Mouse (Mus musculus): ENCODE measurements around the gene Ccr2. TPM values are rescaled to one million over a fixed set of nuclear protein-coding genes. Genes with fewer than 3 reads are reported as not detected.

Ccr2 gene
- polyA plus RNA-seq, 1 experiment from 2014 or later = 0.28 TPM

DNA sequence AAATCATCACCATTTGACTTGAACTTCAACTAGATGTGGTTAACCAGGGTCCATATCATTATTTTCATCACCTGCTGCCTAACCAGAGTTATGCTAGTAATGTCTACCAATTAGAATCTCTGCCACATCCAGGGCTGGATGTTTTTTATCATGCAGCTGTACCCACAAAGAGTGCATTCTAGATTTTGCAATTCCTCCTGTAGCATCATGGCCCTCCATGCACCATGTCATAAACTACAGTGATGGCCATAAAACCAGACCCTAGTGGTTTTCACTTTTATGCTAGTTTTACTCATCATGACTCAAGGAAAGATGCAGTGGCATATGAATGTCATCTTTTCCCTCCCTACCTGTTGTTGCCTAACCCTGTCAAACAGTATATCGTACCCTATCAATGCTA is 2.6 kb upstream of the Ccr2 start:
- no peaks in the 10 kb centered on the region for H3K9me3 ChIP-seq (replicated peaks)
- no peaks in the 10 kb centered on the region for H3K36me3 ChIP-seq
- H3K27me3 ChIP-seq (replicated peaks) = no peaks in the 10 kb centered on the region
- no peak overlapping the region for H3K4me2 ChIP-seq
- ATAC-seq (ENCODE audit: low FRiP score) = no peak
- 82% methylated on average over 1 of the region's 1 CpGs for WGBS
- H3K4me3 ChIP-seq (replicated peaks) = no peak overlapping the region
- H3K4me1 ChIP-seq = no peaks in the 10 kb centered on the region
- no peak overlapping the region for H3K27ac ChIP-seq (replicated peaks)
- no peak overlapping the region for H3K9ac ChIP-seq (replicated peaks)

DNA sequence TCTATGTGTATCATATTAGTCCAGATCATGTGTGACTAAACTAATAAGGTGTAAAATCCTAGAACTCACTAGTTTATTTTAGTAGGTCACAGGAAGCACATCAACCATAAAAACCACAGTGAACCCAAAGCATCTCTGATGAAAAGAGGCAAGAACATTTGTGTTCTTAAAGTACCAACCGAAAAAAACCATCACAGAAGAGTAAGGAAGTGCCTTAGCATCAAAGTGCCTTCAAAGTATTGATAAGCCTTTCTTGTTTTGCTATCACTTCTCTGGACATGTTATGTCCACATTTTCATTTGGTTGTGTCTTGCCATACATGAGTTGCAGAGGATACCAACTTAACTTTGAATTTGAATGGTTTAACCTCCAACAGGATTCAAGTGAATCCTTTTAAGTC is 1.4 kb upstream of the Ccr2 start:
- Histone ChIP-seq H3K9me3 (replicated peaks) (no peaks in the 10 kb centered on the region), H3K4me3 (replicated peaks) (no peak overlapping the region), H3K36me3 (no peaks in the 10 kb centered on the region), H3K27me3 (replicated peaks) (no peaks in the 10 kb centered on the region), H3K9ac (replicated peaks) (no peak overlapping the region), H3K4me1 (no peaks in the 10 kb centered on the region), H3K27ac (replicated peaks) (no peak overlapping the region), H3K4me2 (no peak overlapping the region)
- no peak for ATAC-seq (ENCODE audit: low FRiP score)
- WGBS = 78% methylated on average over 1 of the region's 1 CpGs

DNA sequence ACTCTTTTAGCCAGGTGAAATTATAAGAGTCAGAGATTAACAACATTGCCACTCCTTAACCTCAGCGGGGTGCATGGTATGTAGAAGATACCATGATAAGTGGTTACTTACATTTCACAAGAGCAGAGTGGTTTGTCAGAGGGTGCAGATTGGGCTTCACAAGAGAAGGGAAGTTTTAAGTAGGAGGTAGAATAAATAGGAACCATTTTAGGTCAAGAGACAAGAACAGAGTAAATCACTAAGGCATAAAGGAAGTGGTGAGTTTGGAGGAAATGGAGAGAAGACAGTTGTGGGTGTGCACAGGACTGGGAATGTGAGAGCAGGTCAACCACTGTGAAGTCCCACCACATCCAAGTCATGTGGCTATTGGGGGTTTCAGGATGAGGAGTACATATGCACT is 1.4 kb downstream of the Ccr2 start:
- Histone ChIP-seq H3K4me3 (replicated peaks) (no peak overlapping the region), H3K9ac (replicated peaks) (no peak overlapping the region), H3K27me3 (replicated peaks) (no peaks in the 10 kb centered on the region), H3K36me3 (no peaks in the 10 kb centered on the region), H3K4me2 (no peak overlapping the region), H3K27ac (replicated peaks) (no peak overlapping the region), H3K9me3 (replicated peaks) (no peaks in the 10 kb centered on the region), H3K4me1 (no peaks in the 10 kb centered on the region)
- WGBS = 73% methylated on average over 1 of the region's 1 CpGs
- ATAC-seq (ENCODE audit: low FRiP score) = no peak

DNA sequence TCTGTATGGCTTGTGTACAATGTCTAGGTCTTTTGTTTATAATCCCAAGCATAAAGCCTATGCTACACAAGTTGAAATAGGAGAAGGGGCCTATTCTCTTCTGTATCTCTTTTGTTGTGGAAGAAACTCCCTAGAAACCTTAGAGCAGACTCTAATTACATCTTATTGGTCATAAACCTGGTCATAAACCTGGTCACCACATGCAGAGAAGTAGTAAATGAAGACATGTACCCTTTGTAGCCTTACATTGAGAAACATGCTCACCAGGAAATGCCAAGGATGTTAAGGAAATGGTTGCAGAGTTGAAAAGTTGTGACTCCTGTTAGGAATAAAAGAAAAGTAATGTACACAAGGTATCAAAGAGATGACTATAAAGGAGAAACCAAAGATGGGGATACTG is 3.4 kb downstream of the Ccr2 start:
- H3K9me3 ChIP-seq (replicated peaks) = no peaks in the 10 kb centered on the region
- H3K4me1 ChIP-seq = no peaks in the 10 kb centered on the region
- no peak overlapping the region for H3K27ac ChIP-seq (replicated peaks)
- H3K4me2 ChIP-seq = no peak overlapping the region
- H3K27me3 ChIP-seq (replicated peaks) = no peaks in the 10 kb centered on the region
- H3K4me3 ChIP-seq (replicated peaks) = no peak overlapping the region
- no peak for ATAC-seq (ENCODE audit: low FRiP score)
- no peaks in the 10 kb centered on the region for H3K36me3 ChIP-seq
- no peak overlapping the region for H3K9ac ChIP-seq (replicated peaks)

DNA sequence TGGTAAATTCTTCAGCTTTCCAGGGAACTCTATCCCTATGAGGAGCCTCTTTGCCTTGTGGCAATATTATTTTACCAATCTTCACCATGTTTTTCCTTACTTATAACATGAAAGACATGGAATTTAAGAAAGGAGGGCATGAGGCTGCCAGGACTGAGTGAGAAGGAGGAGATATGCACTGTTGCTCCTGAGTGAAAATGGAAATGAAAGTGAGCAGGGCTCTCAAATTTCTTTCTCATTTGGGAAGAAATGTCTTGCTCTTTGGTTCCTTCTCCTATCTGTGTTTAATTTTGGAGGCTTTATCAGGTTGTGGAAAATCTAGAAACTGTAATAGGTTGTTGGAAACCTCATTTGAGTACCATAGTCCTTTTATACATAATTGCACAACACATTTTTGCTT is 5.5 kb downstream of the Ccr2 start:
- no peak overlapping the region for H3K4me3 ChIP-seq (replicated peaks)
- H3K27me3 ChIP-seq (replicated peaks) = no peaks in the 10 kb centered on the region
- H3K9me3 ChIP-seq (replicated peaks) = no peaks in the 10 kb centered on the region
- H3K4me2 ChIP-seq = no peak overlapping the region
- ATAC-seq (ENCODE audit: low FRiP score) = no peak
- H3K9ac ChIP-seq (replicated peaks) = no peak overlapping the region
- H3K36me3 ChIP-seq = no peaks in the 10 kb centered on the region
- H3K4me1 ChIP-seq = no peaks in the 10 kb centered on the region
- no peak overlapping the region for H3K27ac ChIP-seq (replicated peaks)

DNA sequence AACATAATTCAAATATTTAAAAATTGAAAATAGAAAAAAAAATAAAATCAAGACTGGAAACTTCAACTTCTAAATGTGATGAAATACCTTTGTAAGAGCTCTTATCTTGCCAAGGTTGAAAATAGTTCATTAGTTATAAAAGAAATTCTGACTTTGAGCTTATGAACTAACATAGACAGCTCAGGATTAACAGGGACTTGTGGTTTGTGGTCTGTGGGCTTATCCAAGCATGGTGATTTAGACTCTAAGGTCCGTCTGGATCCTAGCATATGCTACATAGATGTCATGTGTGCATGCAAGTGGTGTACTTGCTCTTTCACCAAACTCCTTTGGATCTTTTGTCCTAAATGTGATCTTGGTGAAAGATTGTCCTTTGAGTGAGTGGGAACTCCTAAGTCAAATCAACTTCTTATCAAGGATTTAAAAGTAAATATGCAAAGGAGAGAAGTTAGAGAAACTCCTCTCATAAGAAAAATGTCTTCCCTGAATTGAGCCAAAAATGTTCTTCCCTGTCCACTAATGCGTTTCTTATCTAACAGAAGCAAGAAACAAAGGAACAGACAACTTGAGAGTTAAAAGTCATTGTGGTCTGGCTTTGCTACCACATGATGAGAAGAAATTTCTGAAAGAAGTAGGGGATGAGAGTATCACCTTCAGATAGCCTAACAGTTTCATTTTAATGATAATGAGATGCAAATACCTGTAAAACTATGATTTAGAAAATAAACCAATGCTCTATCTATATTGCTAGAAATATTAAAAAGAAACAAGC is 6.8 kb downstream of the Ccr2 start:
- 80% methylated on average over 2 of the region's 2 CpGs for WGBS
- H3K27me3 ChIP-seq (replicated peaks) = no peaks in the 10 kb centered on the region

DNA sequence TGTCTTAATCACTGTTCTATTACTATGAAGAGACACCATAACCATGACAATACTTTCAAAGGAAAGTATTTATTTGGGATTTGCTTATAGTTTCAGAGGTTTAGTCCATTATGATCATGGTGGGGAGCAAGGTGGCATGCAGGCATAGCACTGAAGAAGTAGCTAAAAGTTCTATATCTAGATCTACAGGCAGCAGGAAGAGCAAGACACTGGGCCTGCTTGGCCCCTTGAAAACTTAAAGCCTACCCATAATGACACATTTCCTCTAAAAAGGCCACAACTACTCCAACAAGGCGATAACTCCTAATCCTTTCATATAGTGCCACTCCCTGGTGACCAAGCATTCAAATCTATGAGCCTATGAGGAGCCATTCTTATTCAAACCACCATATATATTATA is 10.2 kb downstream of the Ccr2 start:
- Histone ChIP-seq H3K36me3 (no peaks in the 10 kb centered on the region), H3K27ac (replicated peaks) (no peak overlapping the region), H3K4me2 (no peak overlapping the region), H3K9ac (replicated peaks) (no peak overlapping the region), H3K27me3 (replicated peaks) (no peaks in the 10 kb centered on the region), H3K4me1 (no peaks in the 10 kb centered on the region), H3K9me3 (replicated peaks) (no peaks in the 10 kb centered on the region), H3K4me3 (replicated peaks) (no peak overlapping the region)
- 88% methylated on average over 1 of the region's 1 CpGs for WGBS
- no peak for ATAC-seq (ENCODE audit: low FRiP score)

More for the DNA sequence above, 6.8 kb downstream of the Ccr2 start:
- Histone ChIP-seq H3K36me3 (no peaks in the 10 kb centered on the region), H3K9me3 (replicated peaks) (no peaks in the 10 kb centered on the region), H3K4me3 (replicated peaks) (no peak overlapping the region), H3K4me1 (no peaks in the 10 kb centered on the region), H3K4me2 (no peak overlapping the region), H3K9ac (replicated peaks) (no peak overlapping the region), H3K27ac (replicated peaks) (no peak overlapping the region)
- no peak for ATAC-seq (ENCODE audit: low FRiP score)

DNA sequence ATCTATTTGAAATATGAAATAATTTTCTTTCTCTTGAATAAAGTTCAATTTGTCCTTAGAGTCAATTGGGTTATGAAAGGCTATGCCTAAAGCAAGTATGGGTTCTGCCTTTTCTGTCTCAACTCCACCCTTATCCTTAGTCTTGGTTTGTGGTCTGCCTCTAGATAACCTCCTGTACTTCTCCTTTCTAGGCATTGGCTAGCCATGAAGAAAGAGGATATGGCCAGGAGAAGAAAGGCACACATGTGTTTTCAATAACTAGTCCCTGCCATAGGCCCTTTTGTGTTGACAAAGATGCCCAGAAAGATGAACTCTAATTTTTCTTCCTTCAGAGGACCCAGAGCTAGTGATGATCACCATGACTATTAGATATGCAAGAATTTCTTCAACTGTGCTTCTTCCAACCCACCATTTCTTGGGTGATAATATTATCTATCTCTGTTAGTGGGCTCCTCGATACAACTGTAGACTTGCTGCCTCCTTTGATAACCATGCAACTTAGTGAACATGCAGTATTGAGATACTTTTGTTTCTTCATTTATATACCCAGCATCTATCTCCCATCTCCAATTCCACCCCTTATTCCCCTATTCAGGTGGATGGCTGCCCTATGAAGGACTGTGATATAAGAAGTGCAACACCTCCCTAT is 11.0 kb downstream of the Ccr2 start:
- no peak for ATAC-seq (ENCODE audit: low FRiP score)
- H3K4me2 ChIP-seq = no peak overlapping the region

DNA sequence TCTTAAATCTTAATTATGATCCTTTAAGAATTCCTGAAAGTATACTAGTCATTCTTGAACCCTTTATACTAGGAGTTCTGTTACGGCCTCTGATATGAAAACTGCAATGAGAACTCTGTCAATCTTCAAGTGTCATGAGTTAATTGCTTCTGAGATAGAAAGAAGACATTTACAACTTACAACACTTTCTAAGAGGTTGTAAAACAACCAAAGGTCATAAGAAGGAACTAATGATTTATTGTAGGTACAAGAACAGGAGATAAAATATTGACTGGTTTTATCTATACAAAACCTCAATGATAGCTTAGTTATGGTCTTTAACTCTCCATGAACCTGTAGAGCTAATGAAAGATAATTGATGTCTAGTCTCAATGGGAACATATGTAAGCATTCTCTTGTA is 12.0 kb downstream of the Ccr2 start:
- H3K27ac ChIP-seq (replicated peaks) = no peak overlapping the region
- 87% methylated on average over 1 of the region's 1 CpGs for WGBS
- no peaks in the 10 kb centered on the region for H3K36me3 ChIP-seq
- no peaks in the 10 kb centered on the region for H3K27me3 ChIP-seq (replicated peaks)
- H3K9me3 ChIP-seq (replicated peaks) = no peaks in the 10 kb centered on the region
- no peak overlapping the region for H3K9ac ChIP-seq (replicated peaks)
- H3K4me3 ChIP-seq (replicated peaks) = no peak overlapping the region
- no peak for ATAC-seq (ENCODE audit: low FRiP score)
- no peaks in the 10 kb centered on the region for H3K4me1 ChIP-seq
- H3K4me2 ChIP-seq = no peak overlapping the region

More for the DNA sequence above, 11.0 kb downstream of the Ccr2 start:
- Histone ChIP-seq H3K4me1 (no peaks in the 10 kb centered on the region), H3K9me3 (replicated peaks) (no peaks in the 10 kb centered on the region), H3K27me3 (replicated peaks) (no peaks in the 10 kb centered on the region), H3K4me3 (replicated peaks) (no peak overlapping the region), H3K36me3 (no peaks in the 10 kb centered on the region), H3K9ac (replicated peaks) (no peak overlapping the region), H3K27ac (replicated peaks) (no peak overlapping the region)
- WGBS = 91% methylated on average over 1 of the region's 1 CpGs

DNA sequence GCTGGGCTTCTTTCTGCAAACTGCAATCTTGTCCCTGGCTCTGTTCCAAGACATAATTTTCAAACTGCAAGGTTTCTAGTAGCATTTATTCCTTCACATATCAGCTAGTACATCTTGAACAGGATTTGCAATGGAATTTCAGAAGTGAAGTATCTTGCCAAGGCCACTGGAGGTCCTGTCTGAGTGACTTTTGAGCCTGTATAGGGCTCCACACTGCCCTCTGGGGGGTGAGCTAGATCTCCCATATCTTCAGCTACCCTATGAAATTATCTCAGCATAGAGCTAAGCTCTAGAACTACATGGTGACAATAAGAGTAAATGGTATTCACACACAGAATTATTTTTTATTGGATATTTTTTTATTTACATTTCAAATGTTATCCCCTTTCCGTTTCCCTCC is 16.7 kb downstream of the Ccr2 start:
- no peaks in the 10 kb centered on the region for H3K27me3 ChIP-seq (replicated peaks)
- H3K4me3 ChIP-seq (replicated peaks) = no peak overlapping the region
- H3K9me3 ChIP-seq (replicated peaks) = no peaks in the 10 kb centered on the region
- H3K27ac ChIP-seq (replicated peaks) = no peak overlapping the region
- H3K4me2 ChIP-seq = no peak overlapping the region
- no peaks in the 10 kb centered on the region for H3K4me1 ChIP-seq
- no peak overlapping the region for H3K9ac ChIP-seq (replicated peaks)
- WGBS = 93% methylated on average over 1 of the region's 1 CpGs
- ATAC-seq (ENCODE audit: low FRiP score) = no peak
- no peaks in the 10 kb centered on the region for H3K36me3 ChIP-seq

DNA sequence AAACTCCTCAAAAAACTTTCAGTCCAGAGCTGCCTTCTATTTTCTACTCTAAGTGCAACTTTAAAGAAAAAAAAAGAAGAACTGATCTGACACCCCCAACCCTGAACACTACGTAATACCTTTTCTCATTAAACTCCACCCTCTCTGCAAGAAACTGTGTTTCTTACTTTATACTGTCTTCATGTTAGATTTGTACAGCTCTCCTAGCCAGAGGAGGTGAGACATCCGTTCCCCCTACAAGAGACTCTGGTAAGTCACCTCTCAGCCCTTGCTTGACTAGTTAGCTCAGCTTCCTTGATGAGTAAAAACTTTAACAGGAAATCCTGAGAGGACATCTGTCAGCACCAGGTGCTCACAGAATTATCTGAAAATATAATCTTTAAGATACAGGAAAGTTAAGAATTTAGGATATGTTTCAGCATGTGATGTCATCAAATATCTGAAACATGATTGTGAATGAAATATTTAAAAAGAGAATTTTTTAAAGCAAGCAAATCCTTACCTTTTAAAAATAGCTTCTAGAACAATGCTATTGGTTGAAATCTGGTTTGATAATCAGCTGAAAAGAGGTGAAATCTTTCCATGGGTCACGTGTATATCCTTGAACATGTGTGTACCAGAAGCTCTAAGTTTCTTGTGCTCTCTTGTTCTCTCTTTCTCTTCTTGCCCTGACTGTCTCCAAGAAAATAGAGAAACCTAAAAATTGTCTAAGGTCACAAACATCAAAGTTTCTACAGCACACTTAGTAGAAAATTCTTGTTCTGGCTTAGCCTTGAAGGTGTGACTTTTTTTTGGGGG is 19.8 kb downstream of the Ccr2 start, which contains the start of gene Ccr5:
Ccr5 (plus strand) TSS at position 157 of the 798 bp plus-strand sequence.
- Histone ChIP-seq H3K4me1 (no peaks in the 10 kb centered on the region), H3K27ac (replicated peaks) (no peak within 1 kb of the TSS), H3K27me3 (replicated peaks) (no peaks in the 10 kb centered on the region), H3K9me3 (replicated peaks) (no peaks in the 10 kb centered on the region), H3K36me3 (no peaks in the 10 kb centered on the region), H3K4me2 (no peak within 1 kb of the TSS), H3K4me3 (replicated peaks) (no peak within 1 kb of the TSS), H3K9ac (replicated peaks) (no peak within 1 kb of the TSS)
- ATAC-seq (ENCODE audit: low FRiP score) = no peak
- 85% methylated on average over 3 of the region's 3 CpGs for WGBS

DNA sequence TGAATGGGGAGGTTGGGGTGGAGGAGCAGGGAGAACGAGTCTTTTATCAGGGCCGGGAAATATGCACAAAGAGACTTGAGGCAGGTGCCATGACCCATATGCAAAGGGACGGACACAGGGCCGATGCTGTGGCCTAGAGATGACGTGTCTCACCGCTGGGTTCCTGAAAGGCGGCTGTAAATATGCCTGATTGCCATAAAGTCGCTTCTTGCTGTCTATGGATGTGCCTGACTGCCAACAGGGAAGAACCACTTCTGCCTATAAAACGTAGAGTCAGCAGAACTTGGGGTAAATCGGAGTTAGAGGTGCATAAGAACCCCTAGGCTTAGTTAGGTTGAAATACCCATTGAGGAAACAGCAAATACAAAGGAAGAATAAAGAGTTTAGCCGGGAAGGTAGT is 23.8 kb downstream of the Ccr2 start:
- Histone ChIP-seq H3K36me3 (no peaks in the 10 kb centered on the region), H3K4me3 (replicated peaks) (no peak overlapping the region), H3K9ac (replicated peaks) (no peak overlapping the region), H3K4me1 (no peaks in the 10 kb centered on the region), H3K27me3 (replicated peaks) (no peaks in the 10 kb centered on the region), H3K4me2 (no peak overlapping the region), H3K27ac (replicated peaks) (no peak overlapping the region), H3K9me3 (replicated peaks) (no peaks in the 10 kb centered on the region)
- WGBS = 73% methylated on average over 11 of the region's 11 CpGs
- no peak for ATAC-seq (ENCODE audit: low FRiP score)
